Mouse (Mus musculus): Measurements from ENCODE around the gene Tmtc4.

- no peak for TF ChIP-seq POLR2A (IDR thresholded peaks at IDR 0.05; ENCODE audit: control insufficient read depth, extremely low read depth, insufficient read depth, low read length, poor library complexity)
- TF ChIP-seq CTCF (IDR thresholded peaks at IDR 0.05; ENCODE audit: borderline replicate concordance, control insufficient read depth, extremely low read depth, insufficient read depth, low read length, poor library complexity), result no peak
These were observed 81.0 kb downstream of the Tmtc4 start for GRCm38 (mm10) chr14:122902884-122903283.

Data from thymus, adult 2 months (tissue).